Mouse (Mus musculus) lung, embryonic 14.5 days (tissue): Measurements from ENCODE around the gene Wdr27. TPM values are rescaled to one million over a fixed set of nuclear protein-coding genes. Genes with fewer than 3 reads are reported as not detected.
"Not testable (repeated sequence)": the region's sequence is repeated elsewhere in the genome, so short reads cannot be mapped to it uniquely, and the experiment has no call there.

ENCODE experiments used
- ATAC-seq: fragments of 200-750 bp; cut with Nextera tagmentation; 2 replicates; pipeline ENCODE4 v1.8.0; 2017; ENCODE audit warnings: mild to moderate bottlenecking, moderate TSS enrichment, moderate library complexity; ENCODE audit not compliant: insufficient read depth
- DNase-seq: peaks from one replicate; pipeline ENCODE4 v3.0.0-alpha.2; 2015
- H3K27ac ChIP-seq: fragments of 300-500 bp; sonication (generic); 2 replicates; pipeline ENCODE4 v1.5.1; 2014; ENCODE audit warnings: low read depth, mild to moderate bottlenecking, moderate library complexity
- H3K27me3 ChIP-seq: fragments of 300-500 bp; sonication (generic); 2 replicates; pipeline ENCODE4 v1.6.1; 2014; ENCODE audit warnings: low read length, control low read depth; ENCODE audit not compliant: insufficient read depth
- H3K36me3 ChIP-seq: fragments of 300-500 bp; sonication (generic); 2 replicates; pipeline ENCODE4 v1.6.1; 2014; ENCODE audit warnings: control low read depth; ENCODE audit not compliant: insufficient read depth
- H3K4me1 ChIP-seq: fragments of 300-500 bp; sonication (generic); 2 replicates; pipeline ENCODE4 v1.6.1; 2014; ENCODE audit warnings: antibody characterized with exemption, control low read depth; ENCODE audit not compliant: insufficient read depth
- H3K4me2 ChIP-seq: fragments of 300-500 bp; sonication (generic); 2 replicates; pipeline ENCODE4 v1.6.1; 2014; ENCODE audit warnings: mild to moderate bottlenecking
- H3K4me3 ChIP-seq: fragments of 300-500 bp; sonication (generic); 2 replicates; pipeline ENCODE4 v1.5.1; 2014; ENCODE audit warnings: low read depth, low read length
- H3K9ac ChIP-seq: fragments of 300-500 bp; sonication (generic); 2 replicates; pipeline ENCODE4 v1.6.1; 2014
- H3K9me3 ChIP-seq: fragments of 300-500 bp; sonication (generic); 2 replicates; pipeline ENCODE4 v1.6.1; 2016; ENCODE audit warnings: low read depth, low read length, control low read depth
- CTCF ChIP-seq: IDR thresholded peaks from 2 replicates; pipeline ENCODE4 v1.5.1; 2016; ENCODE audit warnings: antibody characterized with exemption, low read depth
- whole genome bisulfite sequencing: fragments of 180-500 bp; shearing (Covaris S2); extraction: QIAGEN DNeasy Blood & Tissue Kit; methylation state at CpG from one replicate; pipeline ENCODE4 v1.1.7; 2014; 5-methylcytosine and 5-hydroxymethylcytosine counted together
- polyA plus RNA-seq: library from polyadenylated mRNA; unstranded; fragments of >200 nt; fragmentation: Nextera tagmentation; extraction: Ambion mirVana; gene quantifications from 2 replicates; pipeline ENCODE4 v1.2.1, GENCODE M21; 2014

The Wdr27 gene
- polyA plus RNA-seq, 1 experiment from 2014 or later, result 4.7 TPM

GRCm38 (mm10) chr17:14960520-14960919, 17.6 kb upstream of the Wdr27 start:
- no peaks in the 10 kb centered on the region for H3K27me3 ChIP-seq
- peak overlapping the region; percentile 84 for H3K4me2 ChIP-seq
- peak overlapping the region; percentile 65 for H3K4me3 ChIP-seq
- WGBS, result under 1% methylated on average over 20 of the region's 23 CpGs
- peak overlapping the region; percentile 72 for H3K9ac ChIP-seq
- DNase-seq, result peak; percentile 9
- no peak for TF ChIP-seq CTCF
- 0 out of 2 replicates have a peak, but pooled peaks cover 4% of the 10 kb centered on the region for H3K4me1 ChIP-seq
- no peak overlapping the region for H3K27ac ChIP-seq
- ATAC-seq, result peak; percentile 13
- H3K36me3 ChIP-seq, result peaks cover 10% of the 10 kb centered on the region
- H3K9me3 ChIP-seq, result no peaks in the 10 kb centered on the region

- no peak for TF ChIP-seq CTCF
Measured at GRCm38 (mm10) chr17:14959979-14960378, 17.0 kb upstream of the Wdr27 start.

GRCm38 (mm10) chr17:14958686-14959327, 15.8 kb upstream of the Wdr27 start:
- no peak overlapping the region for H3K27ac ChIP-seq
- TF ChIP-seq CTCF, result no peak
- H3K36me3 ChIP-seq, result peaks cover 20% of the 10 kb centered on the region
- H3K27me3 ChIP-seq, result no peaks in the 10 kb centered on the region
- no peak for ATAC-seq
- 81% methylated on average over 5 of the region's 5 CpGs for WGBS
- no peak overlapping the region for H3K9ac ChIP-seq
- DNase-seq, result no peak
- H3K4me2 ChIP-seq, result no peak overlapping the region
- 0 out of 2 replicates have a peak, but pooled peaks cover 4% of the 10 kb centered on the region for H3K4me1 ChIP-seq
- no peaks in the 10 kb centered on the region for H3K9me3 ChIP-seq
- no peak overlapping the region for H3K4me3 ChIP-seq

More at GRCm38 (mm10) chr17:14959979-14960378, 17.0 kb upstream of the Wdr27 start:
- H3K4me3 ChIP-seq, result peak overlapping the region; percentile 65
- ATAC-seq (no peak), DNase-seq (peak; percentile 3)
- WGBS, result 26% methylated on average over 3 of the region's 3 CpGs
- H3K4me1 ChIP-seq, result 0 out of 2 replicates have a peak, but pooled peaks cover 4% of the 10 kb centered on the region
- H3K4me2 ChIP-seq, result peak overlapping the region; percentile 84
- peak overlapping the region; percentile 62 for H3K9ac ChIP-seq
- H3K27me3 ChIP-seq, result no peaks in the 10 kb centered on the region
- no peak overlapping the region for H3K27ac ChIP-seq
- H3K9me3 ChIP-seq, result no peaks in the 10 kb centered on the region
- peaks cover 10% of the 10 kb centered on the region for H3K36me3 ChIP-seq

GRCm38 (mm10) chr17:14953452-14953851, 10.5 kb upstream of the Wdr27 start:
- Histone ChIP-seq H3K9me3 (no peaks in the 10 kb centered on the region), H3K4me1 (no peaks in the 10 kb centered on the region), H3K36me3 (peaks cover 61% of the 10 kb centered on the region), H3K4me2 (no peak overlapping the region), H3K4me3 (no peak overlapping the region), H3K27me3 (no peaks in the 10 kb centered on the region), H3K9ac (no peak overlapping the region), H3K27ac (no peak overlapping the region)
- WGBS, result 83% methylated on average over 8 of the region's 8 CpGs
- TF ChIP-seq CTCF, result no peak
- no peak for ATAC-seq
- no peak for DNase-seq

- peaks cover 78% of the 10 kb centered on the region for H3K36me3 ChIP-seq
- H3K9me3 ChIP-seq, result no peaks in the 10 kb centered on the region
- no peak overlapping the region for H3K27ac ChIP-seq
- ATAC-seq, result no peak
- H3K27me3 ChIP-seq, result no peaks in the 10 kb centered on the region
- 82% methylated on average over 7 of the region's 7 CpGs for WGBS
- H3K9ac ChIP-seq, result no peak overlapping the region
- H3K4me1 ChIP-seq, result no peaks in the 10 kb centered on the region
- no peak for DNase-seq
- no peak for TF ChIP-seq CTCF
- no peak overlapping the region for H3K4me2 ChIP-seq
- H3K4me3 ChIP-seq, result no peak overlapping the region
Measured at GRCm38 (mm10) chr17:14949161-14949827, 6.3 kb upstream of the Wdr27 start.

GRCm38 (mm10) chr17:14944551-14944950, 1.6 kb upstream of the Wdr27 start:
- no peaks in the 10 kb centered on the region for H3K9me3 ChIP-seq
- no peak overlapping the region for H3K27ac ChIP-seq
- H3K9ac ChIP-seq, result no peak overlapping the region
- no peak for ATAC-seq
- TF ChIP-seq CTCF, result no peak
- H3K4me3 ChIP-seq, result no peak overlapping the region; the same call in 1 of the 2 replicates
- H3K36me3 ChIP-seq, result peaks cover 39% of the 10 kb centered on the region
- no peaks in the 10 kb centered on the region for H3K4me1 ChIP-seq
- H3K27me3 ChIP-seq, result no peaks in the 10 kb centered on the region
- peak overlapping the region; percentile 88; the same call in 1 of the 2 replicates for H3K4me2 ChIP-seq
- WGBS, result 68% methylated on average over 1 of the region's 1 CpGs
- no peak for DNase-seq

- no peak for TF ChIP-seq CTCF
- Histone ChIP-seq H3K4me1 (no peaks in the 10 kb centered on the region), H3K4me2 (peak overlapping the region; percentile 88), H3K36me3 (peaks cover 32% of the 10 kb centered on the region), H3K4me3 (peak overlapping the region; percentile 54), H3K9ac (peak overlapping the region; percentile 62), H3K9me3 (no peaks in the 10 kb centered on the region), H3K27me3 (no peaks in the 10 kb centered on the region), H3K27ac (peak overlapping the region; percentile 77; the same call in 1 of the 2 replicates)
- 14% methylated on average over 16 of the region's 16 CpGs for WGBS
- DNase-seq, result no peak
- ATAC-seq, result 0 out of 2 replicates have a peak, but pooled peaks have one; percentile 9
Measured at GRCm38 (mm10) chr17:14943729-14944059, 736 bp upstream of the Wdr27 start.

- DNase-seq, H3K27me3 ChIP-seq, H3K4me1 ChIP-seq, H3K27ac ChIP-seq, H3K9me3 ChIP-seq, ATAC-seq: not testable (repeated sequence)
- Histone ChIP-seq H3K4me3 (peak overlapping the region; percentile 54), H3K9ac (peak overlapping the region; percentile 62), H3K36me3 (peaks cover 26% of the 10 kb centered on the region), H3K4me2 (peak overlapping the region; percentile 88)
- WGBS, result 58% methylated on average over 6 of the region's 6 CpGs
Measured at GRCm38 (mm10) chr17:14942181-14942580, 777 bp downstream of the Wdr27 start.
